Mouse (Mus musculus) lung, embryonic 16.5 days (tissue): ENCODE results near the gene Srd5a1. TPM values are rescaled to one million over a fixed set of nuclear protein-coding genes. Genes with fewer than 3 reads are reported as not detected.

ENCODE experiments used
- ATAC-seq: fragments of 200-750 bp; cut with Nextera tagmentation; 2 replicates; pipeline ENCODE4 v1.8.0; 2017; ENCODE audit warnings: low read depth, mild to moderate bottlenecking, moderate library complexity
- H3K27ac ChIP-seq: fragments of 300-500 bp; sonication (generic); 2 replicates; pipeline ENCODE4 v1.5.1; 2014; ENCODE audit warnings: mild to moderate bottlenecking, control low read depth, low read length
- H3K27me3 ChIP-seq: fragments of 300-500 bp; sonication (generic); 2 replicates; pipeline ENCODE4 v1.6.1; 2014; ENCODE audit warnings: low read depth, low read length, mixed read lengths; ENCODE audit not compliant: control insufficient read depth, insufficient read depth
- H3K36me3 ChIP-seq: fragments of 300-500 bp; sonication (generic); 2 replicates; pipeline ENCODE4 v1.6.1; 2014; ENCODE audit warnings: low read length; ENCODE audit not compliant: control insufficient read depth, insufficient read depth
- H3K4me1 ChIP-seq: fragments of 300-500 bp; sonication (generic); replicated peaks from 2 replicates; pipeline ENCODE4 v1.6.1; 2014; ENCODE audit warnings: low read length, mixed read lengths; ENCODE audit not compliant: control insufficient read depth, insufficient read depth
- H3K4me2 ChIP-seq: fragments of 300-500 bp; sonication (generic); 2 replicates; pipeline ENCODE4 v1.6.1; 2014; ENCODE audit warnings: low read depth, low read length, control low read depth
- H3K4me3 ChIP-seq: fragments of 300-500 bp; sonication (generic); 2 replicates; pipeline ENCODE4 v1.5.1; 2014; ENCODE audit warnings: mild to moderate bottlenecking, low read length, control low read depth
- H3K9ac ChIP-seq: fragments of 300-500 bp; sonication (generic); 2 replicates; pipeline ENCODE4 v1.6.1; 2014; ENCODE audit warnings: low read length, control low read depth
- H3K9me3 ChIP-seq: fragments of 300-500 bp; sonication (generic); 2 replicates; pipeline ENCODE4 v1.6.1; 2016; ENCODE audit warnings: low read length; ENCODE audit not compliant: control insufficient read depth
- WGBS: fragments of 180-500 bp; shearing (Covaris S2); extraction: QIAGEN DNeasy Blood & Tissue Kit; methylation state at CpG from one replicate; pipeline ENCODE4 v1.1.7; 2014; 5-methylcytosine and 5-hydroxymethylcytosine counted together
- polyA plus RNA-seq: library from polyadenylated mRNA; unstranded; fragments of >200 nt; fragmentation: Nextera tagmentation; extraction: Ambion mirVana; gene quantifications from 2 replicates; pipeline ENCODE4 v1.2.1, GENCODE M21; 2015

The Srd5a1 gene
- polyA plus RNA-seq, 1 experiment from 2014 or later: 22.3 TPM

- no peak for ATAC-seq
- 34% methylated on average over 10 of the region's 10 CpGs for WGBS
- no peak overlapping the region for H3K9ac ChIP-seq
Measured at GRCm38 (mm10) chr13:69541776-69542175, 69.5 kb downstream of the Srd5a1 start.

GRCm38 (mm10) chr13:69541209-69541608 is 70.0 kb downstream of the Srd5a1 start:
- no peak overlapping the region for H3K9ac ChIP-seq
- WGBS: 50% methylated on average over 6 of the region's 6 CpGs
- no peaks in the 10 kb centered on the region for H3K9me3 ChIP-seq
- H3K4me2 ChIP-seq: no peak overlapping the region
- no peak for ATAC-seq
- no peak overlapping the region for H3K27ac ChIP-seq
- no peaks in the 10 kb centered on the region; the same call in 1 of the 2 replicates for H3K27me3 ChIP-seq
- peaks cover 12% of the 10 kb centered on the region for H3K4me1 ChIP-seq
- no peaks in the 10 kb centered on the region for H3K36me3 ChIP-seq
- H3K4me3 ChIP-seq: no peak overlapping the region

More at GRCm38 (mm10) chr13:69541776-69542175, 69.5 kb downstream of the Srd5a1 start:
- peak overlapping the region; percentile 45 for H3K27ac ChIP-seq
- no peaks in the 10 kb centered on the region for H3K9me3 ChIP-seq
- peaks cover 12% of the 10 kb centered on the region for H3K4me1 ChIP-seq
- no peaks in the 10 kb centered on the region; the same call in 1 of the 2 replicates for H3K27me3 ChIP-seq
- H3K4me2 ChIP-seq: no peak overlapping the region
- H3K36me3 ChIP-seq: no peaks in the 10 kb centered on the region
- no peak overlapping the region for H3K4me3 ChIP-seq

- Histone ChIP-seq H3K27ac (no peak overlapping the region), H3K27me3 (no peaks in the 10 kb centered on the region), H3K9me3 (no peaks in the 10 kb centered on the region), H3K4me3 (no peak overlapping the region), H3K4me1 (peaks cover 15% of the 10 kb centered on the region), H3K4me2 (no peak overlapping the region), H3K36me3 (no peaks in the 10 kb centered on the region), H3K9ac (no peak overlapping the region)
- ATAC-seq: no peak
- 22% methylated on average over 4 of the region's 4 CpGs for WGBS
Measured at GRCm38 (mm10) chr13:69538327-69538726, 72.9 kb downstream of the Srd5a1 start.

- H3K9me3 ChIP-seq: no peaks in the 10 kb centered on the region
- no peak overlapping the region for H3K27ac ChIP-seq
- no peak overlapping the region for H3K4me2 ChIP-seq
- H3K4me1 ChIP-seq: peaks cover 13% of the 10 kb centered on the region
- H3K4me3 ChIP-seq: no peak overlapping the region
- ATAC-seq: no peak
- no peak overlapping the region for H3K9ac ChIP-seq
- 71% methylated on average over 7 of the region's 7 CpGs for WGBS
- H3K36me3 ChIP-seq: no peaks in the 10 kb centered on the region
- no peaks in the 10 kb centered on the region for H3K27me3 ChIP-seq
Measured at GRCm38 (mm10) chr13:69537366-69537765, 73.9 kb downstream of the Srd5a1 start.

- 69% methylated on average over 4 of the region's 4 CpGs for WGBS
- Histone ChIP-seq H3K27me3 (no peaks in the 10 kb centered on the region), H3K9ac (peak overlapping the region; percentile 77), H3K36me3 (no peaks in the 10 kb centered on the region), H3K27ac (peak overlapping the region; percentile 86; the same call in 1 of the 2 replicates), H3K4me1 (peaks cover 22% of the 10 kb centered on the region), H3K4me3 (peak overlapping the region; percentile 69), H3K9me3 (no peaks in the 10 kb centered on the region), H3K4me2 (peak overlapping the region; percentile 81)
- no peak for ATAC-seq
Measured at GRCm38 (mm10) chr13:69536021-69536420, 75.2 kb downstream of the Srd5a1 start.

- Histone ChIP-seq H3K36me3 (no peaks in the 10 kb centered on the region), H3K9ac (peak overlapping the region; percentile 85), H3K27ac (peak overlapping the region; percentile 93), H3K9me3 (no peaks in the 10 kb centered on the region), H3K4me3 (peak overlapping the region; percentile 69), H3K27me3 (no peaks in the 10 kb centered on the region), H3K4me1 (peaks cover 25% of the 10 kb centered on the region), H3K4me2 (peak overlapping the region; percentile 81)
- WGBS: under 1% methylated on average over 84 of the region's 86 CpGs
- ATAC-seq: peak; percentile 95
Measured at GRCm38 (mm10) chr13:69534654-69535551, 76.3 kb downstream of the Srd5a1 start.

- WGBS: 0% methylated on average over 9 of the region's 57 CpGs
- H3K27ac ChIP-seq: peak within 1 kb of the TSS; percentile 93
- H3K4me1 ChIP-seq: peaks cover 25% of the 10 kb centered on the region
- H3K4me3 ChIP-seq: peak within 1 kb of the TSS; percentile 69
- H3K9ac ChIP-seq: peak within 1 kb of the TSS; percentile 85
- peak within 1 kb of the TSS; percentile 81 for H3K4me2 ChIP-seq
- no peaks in the 10 kb centered on the region for H3K27me3 ChIP-seq
- H3K36me3 ChIP-seq: no peaks in the 10 kb centered on the region; the same call in 1 of the 2 replicates
- no peaks in the 10 kb centered on the region for H3K9me3 ChIP-seq
- peak; percentile 89 for ATAC-seq
Measured at GRCm38 (mm10) chr13:69534334-69534653, 76.9 kb downstream of the Srd5a1 start, which contains the start of gene Tent4a. Gene Tent4a, minus strand, starts transcription at chr13:69534617.

GRCm38 (mm10) chr13:69533405-69534333 is 77.6 kb downstream of the Srd5a1 start, which contains the start of gene Nsun2:
Gene Nsun2, plus strand, starts transcription at chr13:69533746.
- H3K9ac ChIP-seq: peak within 1 kb of the TSS; percentile 85
- peak; percentile 40; the same call in 1 of the 2 replicates for ATAC-seq
- under 1% methylated on average over 94 of the region's 155 CpGs for WGBS
- H3K4me2 ChIP-seq: peak within 1 kb of the TSS; percentile 79
- H3K36me3 ChIP-seq: no peaks in the 10 kb centered on the region; the same call in 1 of the 2 replicates
- peaks cover 26% of the 10 kb centered on the region for H3K4me1 ChIP-seq
- H3K27ac ChIP-seq: peak within 1 kb of the TSS; percentile 93
- no peaks in the 10 kb centered on the region for H3K9me3 ChIP-seq
- no peaks in the 10 kb centered on the region for H3K27me3 ChIP-seq
- H3K4me3 ChIP-seq: peak within 1 kb of the TSS; percentile 69
